Mouse (Mus musculus): ENCODE results near the gene Des.

DNA sequence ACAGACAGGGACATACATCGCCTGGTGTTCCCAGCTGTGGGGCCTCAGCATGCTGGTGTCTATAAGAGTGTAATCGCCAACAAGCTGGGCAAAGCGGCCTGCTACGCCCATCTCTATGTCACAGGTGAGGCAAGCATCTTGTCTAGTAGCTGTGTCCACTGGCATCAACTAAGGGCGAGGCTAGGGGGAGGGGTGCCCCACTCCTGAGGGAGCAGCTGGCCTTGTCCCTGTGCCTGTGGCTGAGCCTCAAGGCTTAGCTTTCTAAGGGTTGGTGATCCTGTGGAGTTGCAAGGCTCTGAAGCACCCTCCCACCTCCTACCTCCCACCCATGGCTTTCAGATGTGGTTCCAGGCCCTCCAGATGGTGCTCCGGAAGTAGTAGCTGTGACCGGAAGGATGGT lies 49.8 kb downstream of the Des start:
- TF ChIP-seq GATA1 (IDR thresholded peaks at IDR 0.05; ENCODE audit: low read length) (no peak), TAL1 (IDR thresholded peaks at IDR 0.05; ENCODE audit: low read length) (no peak)

All from erythroblast, embryonic 14.5 days (primary cell).